Mouse (Mus musculus): ENCODE measurements around the gene Sertad2. TPM values are rescaled to one million over a fixed set of nuclear protein-coding genes. Genes with fewer than 3 reads are reported as not detected.

Sertad2 gene
- polyA plus RNA-seq, 1 experiment from 2014 or later = 30.9 TPM

GRCm38 (mm10) chr11:20543453-20544120, 534 bp downstream of the Sertad2 start:
- under 1% methylated on average over 51 of the region's 51 CpGs for WGBS
- no peaks in the 10 kb centered on the region for H3K36me3 ChIP-seq (ENCODE audit: control insufficient read depth, insufficient read depth)
- H3K4me2 ChIP-seq (ENCODE audit: low read depth, low read length) = peak overlapping the region; percentile 79
- ATAC-seq (replicated peaks; ENCODE audit: extremely low read depth, insufficient read depth, low FRiP score) = no peak
- no peaks in the 10 kb centered on the region for H3K27me3 ChIP-seq (ENCODE audit: control insufficient read depth, insufficient read depth, low read length)
- H3K4me1 ChIP-seq (ENCODE audit: control insufficient read depth, insufficient read depth, low read length) = peaks cover 10% of the 10 kb centered on the region
- H3K9ac ChIP-seq (ENCODE audit: low read length) = peak overlapping the region; percentile 87
- H3K9me3 ChIP-seq (replicated peaks; ENCODE audit: control insufficient read depth, low read length) = no peaks in the 10 kb centered on the region
- peak overlapping the region; percentile 93 for H3K4me3 ChIP-seq (ENCODE audit: low read length)
- peak overlapping the region; percentile 96 for H3K27ac ChIP-seq (ENCODE audit: low read length)

- Histone ChIP-seq H3K27me3 (ENCODE audit: control insufficient read depth, insufficient read depth, low read length) (no peaks in the 10 kb centered on the region), H3K9me3 (replicated peaks; ENCODE audit: control insufficient read depth, low read length) (no peaks in the 10 kb centered on the region), H3K4me3 (ENCODE audit: low read length) (peak overlapping the region; percentile 93), H3K27ac (ENCODE audit: low read length) (no peak overlapping the region), H3K4me1 (ENCODE audit: control insufficient read depth, insufficient read depth, low read length) (peaks cover 10% of the 10 kb centered on the region), H3K9ac (ENCODE audit: low read length) (peak overlapping the region; percentile 87), H3K36me3 (ENCODE audit: control insufficient read depth, insufficient read depth) (no peaks in the 10 kb centered on the region), H3K4me2 (ENCODE audit: low read depth, low read length) (peak overlapping the region; percentile 79)
- no peak for ATAC-seq (replicated peaks; ENCODE audit: extremely low read depth, insufficient read depth, low FRiP score)
- 53% methylated on average over 8 of the region's 8 CpGs for WGBS
These were observed 1.3 kb downstream of the Sertad2 start for GRCm38 (mm10) chr11:20544376-20544775.

GRCm38 (mm10) chr11:20544801-20545515, 1.9 kb downstream of the Sertad2 start:
- H3K4me2 ChIP-seq (ENCODE audit: low read depth, low read length) = no peak overlapping the region
- H3K36me3 ChIP-seq (ENCODE audit: control insufficient read depth, insufficient read depth) = no peaks in the 10 kb centered on the region
- H3K4me3 ChIP-seq (ENCODE audit: low read length) = no peak overlapping the region
- ATAC-seq (replicated peaks; ENCODE audit: extremely low read depth, insufficient read depth, low FRiP score) = no peak
- peaks cover 10% of the 10 kb centered on the region for H3K4me1 ChIP-seq (ENCODE audit: control insufficient read depth, insufficient read depth, low read length)
- no peaks in the 10 kb centered on the region for H3K9me3 ChIP-seq (replicated peaks; ENCODE audit: control insufficient read depth, low read length)
- H3K27me3 ChIP-seq (ENCODE audit: control insufficient read depth, insufficient read depth, low read length) = no peaks in the 10 kb centered on the region
- no peak overlapping the region for H3K9ac ChIP-seq (ENCODE audit: low read length)
- WGBS = 60% methylated on average over 3 of the region's 3 CpGs
- no peak overlapping the region for H3K27ac ChIP-seq (ENCODE audit: low read length)

GRCm38 (mm10) chr11:20549481-20549880, 6.4 kb downstream of the Sertad2 start:
- no peaks in the 10 kb centered on the region for H3K36me3 ChIP-seq (ENCODE audit: control insufficient read depth, insufficient read depth)
- H3K4me3 ChIP-seq (ENCODE audit: low read length) = no peak overlapping the region

GRCm38 (mm10) chr11:20550196-20550595, 7.1 kb downstream of the Sertad2 start:
- 75% methylated on average over 7 of the region's 7 CpGs for WGBS
- ATAC-seq (replicated peaks; ENCODE audit: extremely low read depth, insufficient read depth, low FRiP score) = no peak
- H3K27ac ChIP-seq (ENCODE audit: low read length) = no peak overlapping the region
- no peaks in the 10 kb centered on the region for H3K36me3 ChIP-seq (ENCODE audit: control insufficient read depth, insufficient read depth)
- 0 out of 2 replicates have a peak, but pooled peaks cover 3% of the 10 kb centered on the region for H3K4me1 ChIP-seq (ENCODE audit: control insufficient read depth, insufficient read depth, low read length)
- no peaks in the 10 kb centered on the region for H3K9me3 ChIP-seq (replicated peaks; ENCODE audit: control insufficient read depth, low read length)
- no peaks in the 10 kb centered on the region for H3K27me3 ChIP-seq (ENCODE audit: control insufficient read depth, insufficient read depth, low read length)
- H3K4me2 ChIP-seq (ENCODE audit: low read depth, low read length) = no peak overlapping the region
- H3K9ac ChIP-seq (ENCODE audit: low read length) = no peak overlapping the region
- H3K4me3 ChIP-seq (ENCODE audit: low read length) = no peak overlapping the region

More at GRCm38 (mm10) chr11:20549481-20549880, 6.4 kb downstream of the Sertad2 start:
- WGBS = 89% methylated on average over 2 of the region's 2 CpGs
- H3K27me3 ChIP-seq (ENCODE audit: control insufficient read depth, insufficient read depth, low read length) = no peaks in the 10 kb centered on the region
- H3K4me1 ChIP-seq (ENCODE audit: control insufficient read depth, insufficient read depth, low read length) = peaks cover 5% of the 10 kb centered on the region; the same call in 1 of the 2 replicates
- ATAC-seq (replicated peaks; ENCODE audit: extremely low read depth, insufficient read depth, low FRiP score) = no peak
- no peak overlapping the region for H3K27ac ChIP-seq (ENCODE audit: low read length)
- no peaks in the 10 kb centered on the region for H3K9me3 ChIP-seq (replicated peaks; ENCODE audit: control insufficient read depth, low read length)
- no peak overlapping the region for H3K9ac ChIP-seq (ENCODE audit: low read length)
- no peak overlapping the region for H3K4me2 ChIP-seq (ENCODE audit: low read depth, low read length)

- ATAC-seq (replicated peaks; ENCODE audit: extremely low read depth, insufficient read depth, low FRiP score) = no peak
- no peak overlapping the region for H3K4me3 ChIP-seq (ENCODE audit: low read length)
- no peaks in the 10 kb centered on the region for H3K36me3 ChIP-seq (ENCODE audit: control insufficient read depth, insufficient read depth)
- H3K27me3 ChIP-seq (ENCODE audit: control insufficient read depth, insufficient read depth, low read length) = no peaks in the 10 kb centered on the region
- H3K9ac ChIP-seq (ENCODE audit: low read length) = no peak overlapping the region
- no peaks in the 10 kb centered on the region for H3K9me3 ChIP-seq (replicated peaks; ENCODE audit: control insufficient read depth, low read length)
- no peak overlapping the region for H3K4me2 ChIP-seq (ENCODE audit: low read depth, low read length)
- 92% methylated on average over 2 of the region's 2 CpGs for WGBS
- H3K4me1 ChIP-seq (ENCODE audit: control insufficient read depth, insufficient read depth, low read length) = peaks cover 7% of the 10 kb centered on the region
- H3K27ac ChIP-seq (ENCODE audit: low read length) = no peak overlapping the region
These were observed 9.0 kb downstream of the Sertad2 start for GRCm38 (mm10) chr11:20552059-20552458.

DNA sequence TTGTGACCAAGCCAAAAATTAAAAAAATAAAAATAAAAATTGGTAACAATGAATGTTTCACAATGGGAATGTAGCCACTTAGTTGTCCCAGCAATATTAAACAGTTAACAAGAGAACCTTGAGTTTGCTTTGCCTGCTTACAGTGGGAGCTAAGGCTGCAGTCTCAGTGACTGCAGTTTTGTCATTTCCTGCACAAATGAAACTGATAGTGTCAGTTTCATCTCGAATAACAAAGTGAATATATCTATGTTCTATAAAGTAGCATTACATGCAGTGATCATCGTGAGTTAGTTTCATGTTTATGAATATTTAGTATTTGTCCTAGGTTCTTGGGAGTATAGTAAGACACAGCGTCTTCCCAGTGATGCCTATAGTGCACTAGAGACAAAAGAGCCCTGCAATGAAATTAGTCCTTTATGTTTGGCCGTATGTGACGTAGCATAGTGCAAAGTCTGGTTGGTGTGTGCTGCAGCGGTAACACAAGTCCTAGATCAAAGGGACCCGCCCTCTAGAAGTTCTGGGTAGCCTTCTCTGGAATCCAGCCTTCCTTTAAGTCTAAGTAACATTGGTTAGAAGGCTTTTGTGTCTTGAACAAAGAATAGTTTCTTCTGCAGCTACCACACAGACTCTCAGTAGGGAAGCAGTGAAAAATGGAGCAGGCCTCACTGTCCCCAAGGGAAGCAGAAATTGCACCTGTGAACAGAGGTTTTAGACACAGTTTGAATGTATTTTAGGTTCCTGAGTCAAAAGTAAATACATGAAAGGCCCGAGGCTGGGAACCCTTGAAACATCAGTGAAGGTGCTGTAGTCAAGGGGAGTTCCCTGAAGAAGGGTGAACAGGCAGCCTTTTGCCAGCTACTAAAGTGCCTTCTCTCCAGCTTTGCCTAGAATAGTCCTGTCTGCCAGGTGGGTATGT, 10.0 kb downstream of the Sertad2 start:
- no peak overlapping the region for H3K9ac ChIP-seq (ENCODE audit: low read length)
- peaks cover 7% of the 10 kb centered on the region for H3K4me1 ChIP-seq (ENCODE audit: control insufficient read depth, insufficient read depth, low read length)
- 81% methylated on average over 8 of the region's 8 CpGs for WGBS
- no peak overlapping the region for H3K4me3 ChIP-seq (ENCODE audit: low read length)
- H3K27ac ChIP-seq (ENCODE audit: low read length) = no peak overlapping the region
- ATAC-seq (replicated peaks; ENCODE audit: extremely low read depth, insufficient read depth, low FRiP score) = no peak
- no peaks in the 10 kb centered on the region for H3K27me3 ChIP-seq (ENCODE audit: control insufficient read depth, insufficient read depth, low read length)
- H3K9me3 ChIP-seq (replicated peaks; ENCODE audit: control insufficient read depth, low read length) = no peaks in the 10 kb centered on the region
- no peaks in the 10 kb centered on the region for H3K36me3 ChIP-seq (ENCODE audit: control insufficient read depth, insufficient read depth)
- no peak overlapping the region for H3K4me2 ChIP-seq (ENCODE audit: low read depth, low read length)

GRCm38 (mm10) chr11:20555651-20556050, 12.6 kb downstream of the Sertad2 start:
- ATAC-seq (replicated peaks; ENCODE audit: extremely low read depth, insufficient read depth, low FRiP score) = no peak
- no peaks in the 10 kb centered on the region for H3K9me3 ChIP-seq (replicated peaks; ENCODE audit: control insufficient read depth, low read length)
- H3K9ac ChIP-seq (ENCODE audit: low read length) = no peak overlapping the region
- WGBS = 76% methylated on average over 3 of the region's 3 CpGs
- no peaks in the 10 kb centered on the region for H3K36me3 ChIP-seq (ENCODE audit: control insufficient read depth, insufficient read depth)
- no peak overlapping the region for H3K4me2 ChIP-seq (ENCODE audit: low read depth, low read length)
- peaks cover 13% of the 10 kb centered on the region for H3K4me1 ChIP-seq (ENCODE audit: control insufficient read depth, insufficient read depth, low read length)
- no peak overlapping the region for H3K27ac ChIP-seq (ENCODE audit: low read length)
- no peaks in the 10 kb centered on the region for H3K27me3 ChIP-seq (ENCODE audit: control insufficient read depth, insufficient read depth, low read length)
- H3K4me3 ChIP-seq (ENCODE audit: low read length) = no peak overlapping the region

Data from heart, embryonic 16.5 days (tissue).